Mouse (Mus musculus) heart, postnatal 0 days (tissue): Measurements from ENCODE around the gene Nps.

Experiments used
- CTCF ChIP-seq: IDR thresholded peaks from 2 replicates; pipeline ENCODE4 v1.5.1; 2016; ENCODE audit warnings: antibody characterized with exemption, control low read depth, low read depth
- EP300 ChIP-seq: IDR thresholded peaks from 2 replicates; pipeline ENCODE4 v1.6.1; 2016; ENCODE audit warnings: antibody characterized with exemption, low read depth

DNA sequence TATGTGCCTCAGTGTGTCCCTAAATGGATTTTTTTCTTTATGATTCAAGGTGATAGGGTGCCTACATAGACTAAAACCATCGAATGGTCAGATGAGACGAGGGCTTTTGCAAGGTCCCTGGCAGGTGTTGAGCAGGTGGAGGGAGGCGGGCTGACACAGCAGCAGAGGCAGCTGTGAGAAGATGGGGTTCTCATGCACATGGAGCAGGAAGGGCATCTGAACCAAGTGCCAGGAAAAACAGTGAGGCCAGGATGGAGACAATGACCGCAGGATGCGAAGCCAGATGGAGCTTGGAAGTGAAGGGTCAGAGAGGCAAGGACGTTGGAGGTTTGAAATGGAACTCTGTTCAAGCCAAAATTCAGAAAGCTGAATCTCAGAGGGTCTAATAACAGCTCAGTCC, 18.5 kb upstream of the Nps start:
- TF ChIP-seq CTCF (no peak), EP300 (no peak)
